Mouse (Mus musculus): ENCODE data around the gene Kif26b.
A peak's percentile ranks its signal among the peaks of the same experiment; 100 is the strongest.

Kif26b gene

GRCm38 (mm10) chr1:178840311-178840710 is 311.4 kb downstream of the Kif26b start:
- no peak for ATAC-seq (ENCODE audit: low TSS enrichment)

DNA sequence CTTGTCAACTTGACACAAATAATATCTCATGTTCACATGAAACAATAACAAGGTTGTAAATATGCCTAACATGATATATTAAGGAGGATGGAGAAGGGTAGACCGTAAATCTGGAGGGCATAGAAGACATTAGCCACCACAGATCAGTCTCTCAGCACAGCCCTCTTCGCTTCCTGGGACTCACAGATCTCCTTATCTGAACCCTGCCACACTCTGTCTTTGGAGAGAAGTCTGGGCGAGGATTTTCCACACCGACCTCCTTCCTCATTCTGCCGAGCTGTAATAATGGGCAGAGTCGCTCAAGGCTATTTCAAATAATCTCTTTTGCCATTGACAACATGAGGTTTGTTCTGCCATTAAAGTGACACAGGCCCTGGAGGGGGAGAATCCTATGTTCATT is 315.9 kb downstream of the Kif26b start:
- ATAC-seq (ENCODE audit: low TSS enrichment) = no peak

GRCm38 (mm10) chr1:178847569-178847968 is 318.6 kb downstream of the Kif26b start:
- 0 out of 2 replicates have a peak, but pooled peaks have one; percentile 47 for ATAC-seq (ENCODE audit: low TSS enrichment)

DNA sequence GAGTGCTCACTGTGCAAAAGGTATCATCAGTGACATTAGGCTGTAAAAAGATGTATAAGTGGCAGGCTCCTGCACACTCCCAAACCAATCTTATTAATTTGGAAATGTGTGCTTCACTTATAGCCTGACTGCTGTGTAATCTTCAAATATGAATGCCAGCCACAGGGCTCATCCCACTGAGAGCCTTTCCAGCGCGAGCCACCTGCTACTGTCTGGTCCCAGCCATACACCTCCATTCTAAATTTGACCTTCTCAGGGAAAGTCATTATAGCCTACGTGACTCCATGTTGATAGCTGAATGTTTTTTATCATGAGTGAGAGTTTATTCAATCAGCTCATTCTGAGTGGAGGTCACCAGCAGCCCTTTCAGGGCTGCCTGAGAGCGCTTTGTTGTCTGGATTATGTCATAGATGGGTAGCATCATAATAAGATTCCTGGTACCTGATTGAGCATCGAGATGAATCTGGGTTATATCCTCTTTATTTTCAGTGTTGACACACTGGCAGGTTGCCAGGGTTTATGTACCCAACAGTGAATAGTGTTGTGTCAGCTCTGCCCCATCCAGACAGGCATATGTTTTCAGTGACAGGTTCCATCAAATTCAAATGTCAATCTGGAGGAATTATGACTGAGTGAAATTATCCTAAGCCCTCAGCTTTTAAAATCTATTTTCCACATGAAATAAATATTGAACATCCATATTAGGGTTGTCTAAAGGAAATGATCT is 319.6 kb downstream of the Kif26b start:
- ATAC-seq (ENCODE audit: low TSS enrichment) = no peak

DNA sequence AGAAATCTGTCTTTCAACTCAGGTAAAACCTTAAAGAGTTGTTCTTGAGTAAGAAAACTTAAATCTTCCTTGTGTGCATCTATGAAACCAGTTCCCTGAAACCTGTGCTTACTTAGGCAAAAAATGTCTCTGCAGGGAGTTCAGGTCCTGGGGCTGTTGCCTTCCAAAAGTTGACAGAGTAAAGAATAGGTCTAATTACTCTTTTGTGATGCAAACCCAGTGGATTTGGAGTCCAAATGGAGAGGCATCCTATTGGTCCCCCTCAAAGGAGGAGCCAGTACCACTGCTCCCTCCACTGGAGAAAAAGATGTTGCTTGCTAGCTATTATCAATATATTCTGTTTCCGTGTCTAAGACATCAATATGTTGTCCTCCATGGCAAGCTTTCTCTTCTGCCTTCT is 321.6 kb downstream of the Kif26b start:
- no peak for ATAC-seq (ENCODE audit: low TSS enrichment)

DNA sequence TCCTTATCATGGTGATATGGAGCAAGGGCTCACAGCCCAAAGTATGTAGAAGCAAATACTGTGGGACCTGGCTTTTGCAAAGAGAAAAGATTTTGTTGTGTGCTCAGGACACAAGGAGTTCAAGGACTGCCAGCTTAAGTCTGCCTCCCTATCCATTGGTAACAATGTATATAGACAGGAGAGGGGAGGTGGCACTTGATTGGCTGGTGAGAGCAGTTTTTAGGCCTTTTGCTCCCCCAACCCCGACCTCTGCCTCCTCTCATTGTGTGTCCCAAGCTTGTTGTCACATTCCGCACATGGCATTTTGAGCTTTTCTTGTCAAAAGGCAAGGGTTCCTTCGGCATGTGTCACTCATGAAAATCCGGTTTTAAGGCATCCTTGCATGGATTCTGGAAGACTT is 326.0 kb downstream of the Kif26b start:
- ATAC-seq (ENCODE audit: low TSS enrichment) = no peak

- no peak for ATAC-seq (ENCODE audit: low TSS enrichment)
Measured at GRCm38 (mm10) chr1:178855974-178856373, 327.0 kb downstream of the Kif26b start.

DNA sequence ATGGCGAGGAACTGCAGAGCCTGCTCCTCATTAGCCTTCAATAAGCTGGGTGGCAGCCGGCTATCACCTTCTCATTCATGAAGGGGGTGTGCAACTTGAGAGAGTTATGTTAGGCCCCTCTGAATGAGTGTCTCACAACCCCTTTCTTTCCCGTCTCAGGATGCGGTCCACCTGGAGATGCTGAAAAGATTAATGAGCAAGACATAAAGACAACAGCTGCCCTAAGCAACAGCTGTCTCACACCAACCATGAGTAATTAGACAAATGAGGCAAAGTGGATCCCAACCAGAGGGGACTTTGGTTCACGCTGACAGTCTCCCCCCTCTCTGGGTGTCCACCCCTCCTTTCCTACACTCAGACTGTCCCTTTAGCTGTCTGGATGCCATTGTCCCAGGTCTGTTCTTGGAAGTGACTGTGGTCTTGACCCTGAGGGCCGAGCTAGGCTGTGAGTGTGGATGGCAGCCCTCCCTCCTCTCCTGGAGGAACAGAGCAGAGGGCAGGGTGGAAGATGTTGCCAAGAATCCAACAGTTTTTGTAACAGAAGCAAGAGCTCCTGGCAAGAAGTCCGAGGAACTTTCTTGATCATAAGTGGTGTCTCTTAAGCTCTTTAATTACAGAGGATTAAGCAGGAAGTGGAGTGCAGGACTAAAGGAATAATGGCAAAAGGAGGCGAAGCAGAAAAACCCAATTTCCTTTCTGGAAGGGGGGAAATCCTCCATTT is 331.9 kb downstream of the Kif26b start:
- ATAC-seq (ENCODE audit: low TSS enrichment) = no peak

- no peak for ATAC-seq (ENCODE audit: low TSS enrichment)
Measured at GRCm38 (mm10) chr1:178861392-178861762, 332.5 kb downstream of the Kif26b start.

- no peak for ATAC-seq (ENCODE audit: low TSS enrichment)
Measured at GRCm38 (mm10) chr1:178863756-178864155, 334.8 kb downstream of the Kif26b start.

DNA sequence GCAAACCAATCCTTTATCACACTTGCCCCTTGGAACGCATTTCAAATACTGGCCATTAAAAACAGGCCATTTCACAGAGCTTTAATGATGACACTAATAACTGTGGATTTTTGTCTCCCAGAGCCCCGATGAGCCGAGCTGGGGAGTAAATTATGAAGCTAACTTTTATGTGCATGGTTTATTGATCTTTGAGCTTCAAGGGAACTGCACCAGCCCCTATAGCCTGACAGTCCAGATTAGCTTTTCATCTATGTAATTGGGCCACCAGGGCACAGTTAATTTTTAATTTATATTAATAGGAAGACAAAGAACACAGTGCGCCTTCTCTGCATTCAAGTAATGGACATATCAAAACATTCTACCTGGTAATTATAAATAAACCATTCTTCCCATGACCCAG is 335.4 kb downstream of the Kif26b start:
- no peak for ATAC-seq (ENCODE audit: low TSS enrichment)

DNA sequence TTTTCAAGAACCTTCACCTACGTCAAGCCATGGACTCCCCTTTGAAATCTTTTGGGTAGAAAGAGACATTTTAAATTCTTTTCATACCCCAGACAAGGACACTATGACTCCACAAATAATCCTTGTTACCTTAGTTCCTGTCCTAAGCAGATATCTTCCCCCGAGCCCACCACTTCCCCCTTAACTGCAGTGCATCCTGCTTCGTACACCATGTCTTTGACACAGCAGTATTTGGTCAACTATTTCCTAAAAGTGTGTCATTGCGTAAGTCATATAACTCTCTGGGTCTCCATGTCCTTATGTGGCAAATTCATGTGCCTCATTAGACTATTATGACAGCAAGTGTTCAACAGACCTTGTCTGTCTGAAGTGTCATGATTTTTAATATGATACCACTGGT is 337.8 kb downstream of the Kif26b start:
- ATAC-seq (ENCODE audit: low TSS enrichment) = no peak

DNA sequence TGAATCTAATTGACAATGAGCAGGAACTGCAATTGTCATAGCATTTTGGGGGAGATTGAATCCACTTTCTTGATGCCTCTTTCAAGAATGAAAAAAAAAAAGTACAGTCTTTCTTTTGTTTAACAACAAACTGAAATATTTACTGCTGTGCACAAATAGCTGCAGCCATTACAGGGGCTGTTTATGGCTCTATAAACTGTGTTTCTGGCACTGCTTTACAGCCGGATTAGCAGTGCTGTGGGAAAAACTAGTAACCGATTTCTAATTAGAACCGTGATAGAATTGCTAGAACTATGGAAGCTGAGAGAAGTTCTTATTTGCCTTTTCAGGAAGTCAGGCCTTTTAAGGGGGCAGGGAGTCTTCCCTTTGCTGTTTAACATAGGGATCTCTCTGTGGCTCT is 342.1 kb downstream of the Kif26b start:
- no peak for ATAC-seq (ENCODE audit: low TSS enrichment)

- no peak for ATAC-seq (ENCODE audit: low TSS enrichment)
Measured at GRCm38 (mm10) chr1:178876926-178877325, 348.0 kb downstream of the Kif26b start.

DNA sequence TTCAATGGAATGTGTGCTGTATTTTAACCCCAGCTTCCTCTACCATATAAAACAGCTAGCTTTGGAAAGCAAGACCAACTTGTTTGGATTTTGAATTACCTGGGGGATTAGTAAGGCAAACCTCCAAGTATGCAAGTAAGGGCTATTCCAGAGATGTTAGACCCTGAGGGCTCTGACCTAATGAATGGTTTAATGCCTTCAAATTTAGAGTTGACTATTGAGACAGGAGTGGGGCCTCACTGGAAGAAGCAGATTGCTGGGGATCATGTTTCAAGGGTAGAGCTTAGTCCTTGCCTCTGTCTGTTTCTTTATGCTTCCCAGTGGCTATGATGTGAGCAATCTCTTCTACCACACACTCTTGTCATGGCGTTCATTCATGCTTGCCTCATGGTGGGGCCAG is 349.8 kb downstream of the Kif26b start:
- ATAC-seq (ENCODE audit: low TSS enrichment) = no peak

GRCm38 (mm10) chr1:178880905-178881304 is 352.0 kb downstream of the Kif26b start:
- no peak for ATAC-seq (ENCODE audit: low TSS enrichment)

- ATAC-seq (ENCODE audit: low TSS enrichment) = no peak
Measured at GRCm38 (mm10) chr1:178886671-178887070, 357.7 kb downstream of the Kif26b start.

DNA sequence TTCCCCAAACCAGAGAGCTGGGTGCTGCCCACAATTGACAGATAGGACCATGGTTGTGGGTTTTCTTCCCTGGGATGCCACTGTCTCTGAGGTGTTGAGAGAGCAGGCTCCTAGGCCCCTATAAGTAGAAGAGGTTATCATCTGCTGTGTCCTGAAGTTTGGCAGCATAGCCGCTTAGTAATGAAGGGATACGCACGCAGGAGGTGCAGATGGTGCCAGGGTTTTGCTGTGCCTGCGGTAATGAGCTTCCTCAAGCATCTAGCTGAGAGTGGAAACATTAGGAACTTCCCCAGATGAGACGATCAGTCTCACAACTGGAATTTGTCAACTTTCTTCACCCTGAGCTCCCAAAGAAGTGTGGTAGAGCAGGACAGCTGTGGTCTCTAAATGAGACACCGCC is 363.5 kb downstream of the Kif26b start:
- no peak for ATAC-seq (ENCODE audit: low TSS enrichment)

DNA sequence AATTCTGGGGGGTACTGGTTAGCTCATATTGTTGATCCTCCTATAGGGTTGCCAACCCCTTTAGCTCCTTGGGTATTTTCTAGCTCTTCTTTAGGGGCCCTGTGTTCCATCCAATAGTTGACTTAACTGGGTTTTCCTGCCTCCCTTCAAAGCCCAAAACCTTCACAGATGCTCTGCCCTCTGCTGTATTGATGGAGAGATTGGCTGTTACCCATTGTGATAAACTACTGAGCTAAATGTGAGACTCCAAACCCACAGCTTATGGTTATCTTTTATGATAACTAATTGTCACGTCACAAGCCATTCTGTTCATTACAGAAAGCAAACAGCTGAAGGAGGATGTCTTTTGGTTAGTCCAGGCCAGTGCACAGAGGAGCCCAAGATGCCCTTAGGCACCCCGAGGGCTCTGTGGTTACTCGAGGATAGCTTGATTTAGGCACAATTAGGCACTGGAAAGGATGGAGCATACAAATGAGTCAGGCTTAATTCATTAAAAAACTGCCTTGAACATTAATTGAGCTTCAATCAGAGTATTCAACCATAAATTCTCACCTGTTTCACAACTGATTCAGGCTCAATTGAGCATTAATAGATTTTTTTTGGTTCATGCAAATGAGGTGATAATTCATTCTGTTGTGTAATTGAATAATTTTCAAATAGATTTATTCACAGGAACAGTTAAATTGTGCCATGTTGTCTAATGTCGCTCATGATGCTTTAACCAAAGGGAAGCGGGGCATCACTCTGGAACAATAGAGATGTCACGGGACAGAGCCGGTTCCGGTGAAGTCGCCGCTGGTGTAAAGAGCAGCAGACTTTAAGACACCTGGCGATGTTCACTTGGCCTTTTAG is 364.5 kb downstream of the Kif26b start:
- no peak for ATAC-seq (ENCODE audit: low TSS enrichment)

DNA sequence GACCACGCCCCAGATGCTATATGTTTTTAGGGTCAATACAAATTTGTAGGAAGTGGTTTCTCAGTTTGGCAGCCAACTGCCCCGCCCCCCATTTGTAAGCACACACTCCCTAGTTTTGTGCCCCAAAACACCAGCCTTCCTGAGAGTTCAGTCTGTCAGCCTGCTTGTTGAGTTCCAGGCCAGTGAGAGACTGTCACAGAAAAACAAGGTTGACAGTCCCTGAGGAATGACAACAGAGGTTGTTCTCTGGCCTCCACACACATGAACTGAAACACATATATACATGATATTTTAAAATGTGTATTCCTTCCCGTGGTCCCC is 365.1 kb downstream of the Kif26b start:
- no peak for ATAC-seq (ENCODE audit: low TSS enrichment)

GRCm38 (mm10) chr1:178895674-178896073 is 366.7 kb downstream of the Kif26b start:
- no peak for ATAC-seq (ENCODE audit: low TSS enrichment)

- ATAC-seq (ENCODE audit: low TSS enrichment) = no peak
Measured at GRCm38 (mm10) chr1:178910951-178911350, 382.0 kb downstream of the Kif26b start.
